Mouse (Mus musculus) lung, embryonic 15.5 days (tissue): ENCODE measurements around the gene Nudt14. TPM values are rescaled to one million over a fixed set of nuclear protein-coding genes. Genes with fewer than 3 reads are reported as not detected.

Source experiments
- ATAC-seq: fragments of 200-750 bp; cut with Nextera tagmentation; 2 replicates; pipeline ENCODE4 v1.8.0; 2017; ENCODE audit warnings: moderate number of reproducible peaks, borderline replicate concordance; ENCODE audit not compliant: low FRiP score, low TSS enrichment; ENCODE audit errors: extremely low read depth
- H3K27ac ChIP-seq: fragments of 300-500 bp; sonication (generic); 2 replicates; pipeline ENCODE4 v1.5.1; 2015; ENCODE audit warnings: moderate library complexity, mild to moderate bottlenecking, inconsistent platforms
- H3K27me3 ChIP-seq: fragments of 300-500 bp; sonication (generic); 2 replicates; pipeline ENCODE4 v1.6.1; 2015; ENCODE audit warnings: inconsistent platforms
- H3K36me3 ChIP-seq: fragments of 300-500 bp; sonication (generic); 2 replicates; pipeline ENCODE4 v1.6.1; 2015; ENCODE audit warnings: inconsistent platforms
- H3K4me1 ChIP-seq: fragments of 300-500 bp; sonication (generic); 2 replicates; pipeline ENCODE4 v1.6.1; 2015; ENCODE audit warnings: inconsistent platforms
- H3K4me2 ChIP-seq: fragments of 300-500 bp; sonication (generic); 2 replicates; pipeline ENCODE4 v1.6.1; 2015; ENCODE audit warnings: inconsistent platforms, mild to moderate bottlenecking, moderate library complexity
- H3K4me3 ChIP-seq: fragments of 300-500 bp; sonication (generic); 2 replicates; pipeline ENCODE4 v1.5.1; 2015; ENCODE audit warnings: mild to moderate bottlenecking, inconsistent platforms
- H3K9ac ChIP-seq: fragments of 300-500 bp; sonication (generic); 2 replicates; pipeline ENCODE4 v1.6.1; 2015; ENCODE audit warnings: inconsistent platforms
- H3K9me3 ChIP-seq: fragments of 300-500 bp; sonication (generic); 2 replicates; pipeline ENCODE4 v1.6.1; 2016; ENCODE audit warnings: inconsistent platforms
- WGBS: fragments of 180-500 bp; shearing (Covaris S2); methylation state at CpG from one replicate; pipeline ENCODE4 v1.1.7; 2015; 5-methylcytosine and 5-hydroxymethylcytosine counted together
- polyA plus RNA-seq: library from polyadenylated mRNA; unstranded; fragments of >200 nt; fragmentation: Nextera tagmentation; extraction: Ambion mirVana; gene quantifications from 2 replicates; pipeline ENCODE4 v1.2.1, GENCODE M21; 2015

Nudt14 gene
- polyA plus RNA-seq, 1 experiment from 2014 or later = 103 TPM

DNA sequence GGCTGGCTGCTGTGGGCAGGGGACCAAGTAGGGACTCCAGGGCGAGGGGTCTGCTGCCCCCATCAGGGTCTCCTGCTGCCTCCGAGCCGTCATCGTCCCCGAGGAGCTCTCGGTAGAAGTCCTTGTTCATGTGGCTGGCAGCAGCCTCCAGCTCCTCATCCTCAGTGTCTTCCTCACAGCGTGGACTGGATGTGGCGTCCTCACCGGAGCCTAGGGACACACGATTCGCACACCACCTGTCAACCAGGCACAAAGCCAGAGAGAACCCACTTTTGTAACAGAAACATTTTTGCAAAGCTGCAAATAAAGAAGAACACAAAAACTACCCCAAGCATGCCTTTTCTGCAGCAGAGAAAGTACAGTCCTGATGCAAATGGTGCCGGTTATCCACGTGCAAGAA is 23.9 kb upstream of the Nudt14 start:
- WGBS = 91% methylated on average over 13 of the region's 13 CpGs
- peaks cover 97% of the 10 kb centered on the region for H3K36me3 ChIP-seq

GRCm38 (mm10) chr12:112961872-112962271 is 19.9 kb upstream of the Nudt14 start:
- H3K27ac ChIP-seq = no peak overlapping the region
- no peak overlapping the region for H3K4me2 ChIP-seq
- no peaks in the 10 kb centered on the region for H3K27me3 ChIP-seq
- no peaks in the 10 kb centered on the region for H3K4me1 ChIP-seq
- H3K9me3 ChIP-seq = no peaks in the 10 kb centered on the region
- H3K4me3 ChIP-seq = no peak overlapping the region
- H3K36me3 ChIP-seq = peaks cover 73% of the 10 kb centered on the region
- 69% methylated on average over 5 of the region's 5 CpGs for WGBS
- no peak overlapping the region for H3K9ac ChIP-seq
- no peak for ATAC-seq

More for the DNA sequence above, 23.9 kb upstream of the Nudt14 start:
- no peaks in the 10 kb centered on the region for H3K9me3 ChIP-seq
- H3K9ac ChIP-seq = no peak overlapping the region
- H3K4me3 ChIP-seq = no peak overlapping the region
- no peak overlapping the region for H3K4me2 ChIP-seq
- H3K27ac ChIP-seq = no peak overlapping the region
- no peaks in the 10 kb centered on the region for H3K27me3 ChIP-seq
- no peaks in the 10 kb centered on the region for H3K4me1 ChIP-seq
- ATAC-seq = no peak

GRCm38 (mm10) chr12:112961428-112961827 is 19.5 kb upstream of the Nudt14 start:
- Histone ChIP-seq H3K9me3 (no peaks in the 10 kb centered on the region), H3K4me1 (no peaks in the 10 kb centered on the region), H3K9ac (no peak overlapping the region), H3K36me3 (peaks cover 69% of the 10 kb centered on the region), H3K27ac (no peak overlapping the region), H3K4me2 (no peak overlapping the region), H3K27me3 (no peaks in the 10 kb centered on the region), H3K4me3 (no peak overlapping the region)
- no peak for ATAC-seq
- WGBS = 69% methylated on average over 7 of the region's 7 CpGs

GRCm38 (mm10) chr12:112959421-112959820 is 17.5 kb upstream of the Nudt14 start:
- Histone ChIP-seq H3K36me3 (peaks cover 50% of the 10 kb centered on the region), H3K4me2 (no peak overlapping the region), H3K9ac (no peak overlapping the region), H3K4me1 (no peaks in the 10 kb centered on the region), H3K27ac (no peak overlapping the region), H3K4me3 (no peak overlapping the region), H3K9me3 (no peaks in the 10 kb centered on the region), H3K27me3 (no peaks in the 10 kb centered on the region)
- no peak for ATAC-seq
- WGBS = 81% methylated on average over 8 of the region's 8 CpGs

- H3K9me3 ChIP-seq = no peaks in the 10 kb centered on the region
- H3K27ac ChIP-seq = no peak overlapping the region
- no peak overlapping the region for H3K4me3 ChIP-seq
- WGBS = 30% methylated on average over 4 of the region's 4 CpGs
- no peak overlapping the region for H3K9ac ChIP-seq
- H3K27me3 ChIP-seq = no peaks in the 10 kb centered on the region
- peak; percentile 21; the same call in 1 of the 2 replicates for ATAC-seq
- no peak overlapping the region for H3K4me2 ChIP-seq
- peaks cover 39% of the 10 kb centered on the region for H3K36me3 ChIP-seq
- H3K4me1 ChIP-seq = no peaks in the 10 kb centered on the region
Measured at GRCm38 (mm10) chr12:112958303-112958702, 16.4 kb upstream of the Nudt14 start.

- 36% methylated on average over 4 of the region's 4 CpGs for WGBS
- peak; percentile 41; the same call in 1 of the 2 replicates for ATAC-seq
- H3K4me3 ChIP-seq = no peak overlapping the region
Measured at GRCm38 (mm10) chr12:112955800-112956199, 13.9 kb upstream of the Nudt14 start.

DNA sequence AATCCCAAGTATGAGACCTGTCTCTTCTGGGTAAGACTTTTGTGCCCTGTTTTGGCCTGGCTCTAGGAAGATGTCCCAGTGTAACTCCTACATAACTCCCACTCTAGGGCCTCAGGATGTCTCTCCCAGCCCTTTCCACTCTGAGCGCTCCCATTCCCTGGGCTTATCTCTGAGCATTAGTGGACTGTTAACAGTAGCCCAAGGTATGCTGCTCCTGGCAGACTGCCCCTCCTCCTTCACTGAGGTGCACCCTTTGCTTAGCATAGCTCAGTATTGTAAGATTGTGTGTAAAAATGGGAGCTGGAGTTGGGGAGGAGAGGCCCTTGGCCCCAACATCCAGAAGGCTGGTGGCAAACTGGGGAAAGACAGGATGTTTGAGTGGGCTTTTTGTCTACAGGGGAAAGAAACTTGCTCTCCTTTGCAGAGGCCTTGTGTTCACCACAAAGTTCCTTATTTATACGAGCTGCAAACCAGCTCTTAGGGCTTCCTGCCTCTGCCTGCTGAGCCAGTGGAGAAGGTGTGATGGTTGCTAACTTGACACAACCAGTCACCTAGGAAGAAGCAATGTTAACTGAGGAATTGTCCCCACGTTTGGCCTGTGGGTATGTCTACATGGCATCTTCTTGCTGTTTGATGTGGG is 11.1 kb upstream of the Nudt14 start:
- 70% methylated on average over 3 of the region's 3 CpGs for WGBS
- 0 out of 2 replicates have a peak overlapping the region, but pooled peaks have one; percentile 24 for H3K27ac ChIP-seq
- no peaks in the 10 kb centered on the region for H3K36me3 ChIP-seq
- no peak overlapping the region for H3K9ac ChIP-seq
- no peak overlapping the region for H3K4me3 ChIP-seq
- no peak for ATAC-seq
- H3K9me3 ChIP-seq = no peaks in the 10 kb centered on the region
- peaks cover 37% of the 10 kb centered on the region for H3K4me1 ChIP-seq
- H3K4me2 ChIP-seq = no peak overlapping the region
- H3K27me3 ChIP-seq = no peaks in the 10 kb centered on the region

More at GRCm38 (mm10) chr12:112955800-112956199, 13.9 kb upstream of the Nudt14 start:
- H3K9ac ChIP-seq = no peak overlapping the region
- H3K27ac ChIP-seq = no peak overlapping the region
- H3K9me3 ChIP-seq = no peaks in the 10 kb centered on the region
- H3K36me3 ChIP-seq = peaks cover 14% of the 10 kb centered on the region
- no peak overlapping the region for H3K4me2 ChIP-seq
- H3K4me1 ChIP-seq = peaks cover 23% of the 10 kb centered on the region
- H3K27me3 ChIP-seq = no peaks in the 10 kb centered on the region

- no peak overlapping the region for H3K4me2 ChIP-seq
- ATAC-seq = no peak
- 46% methylated on average over 8 of the region's 8 CpGs for WGBS
- peaks cover 37% of the 10 kb centered on the region for H3K4me1 ChIP-seq
- no peaks in the 10 kb centered on the region for H3K9me3 ChIP-seq
- H3K27ac ChIP-seq = 0 out of 2 replicates have a peak overlapping the region, but pooled peaks have one; percentile 52
- no peaks in the 10 kb centered on the region for H3K36me3 ChIP-seq
- no peak overlapping the region for H3K4me3 ChIP-seq
- H3K9ac ChIP-seq = no peak overlapping the region
- H3K27me3 ChIP-seq = no peaks in the 10 kb centered on the region
Measured at GRCm38 (mm10) chr12:112952433-112952832, 10.5 kb upstream of the Nudt14 start.

DNA sequence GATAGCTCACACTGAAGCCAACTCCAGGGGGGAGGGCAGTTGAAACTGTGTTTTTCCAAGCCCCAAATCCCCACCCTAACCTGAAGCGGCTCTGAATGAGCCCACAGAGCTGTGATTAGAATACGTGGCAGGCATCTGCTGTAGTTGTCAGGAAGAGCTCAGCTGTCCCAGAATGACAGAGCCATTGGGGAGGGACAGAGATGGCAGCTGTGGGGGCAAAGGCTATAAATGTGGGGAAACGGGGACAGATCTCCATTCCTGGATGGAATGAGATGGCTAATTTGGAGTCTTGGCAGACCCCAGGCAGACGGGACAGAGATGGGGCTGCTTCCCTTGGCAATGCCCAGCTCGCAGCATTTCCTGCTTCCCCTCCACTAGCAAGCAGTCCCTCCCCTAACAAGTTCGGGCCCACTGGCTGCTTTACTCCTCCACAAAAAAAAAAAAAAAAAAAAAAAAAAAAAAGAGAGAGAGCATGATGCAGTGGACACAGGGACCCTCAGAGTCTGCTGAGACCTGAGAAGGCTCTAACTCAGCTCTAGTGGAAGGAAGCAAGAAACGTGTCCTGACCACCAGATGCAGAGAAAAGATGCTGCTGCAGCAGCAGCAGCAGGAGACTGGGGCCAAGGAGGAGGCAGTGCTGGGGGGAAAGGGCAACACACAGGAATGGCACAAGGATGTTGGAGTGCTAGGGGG is 9.4 kb upstream of the Nudt14 start:
- 21% methylated on average over 7 of the region's 7 CpGs for WGBS
- Histone ChIP-seq H3K36me3 (no peaks in the 10 kb centered on the region), H3K4me1 (peaks cover 37% of the 10 kb centered on the region), H3K9ac (no peak overlapping the region), H3K27me3 (no peaks in the 10 kb centered on the region), H3K27ac (peak overlapping the region; percentile 88), H3K4me3 (no peak overlapping the region; the same call in 1 of the 2 replicates), H3K4me2 (peak overlapping the region; percentile 83), H3K9me3 (no peaks in the 10 kb centered on the region)
- no peak for ATAC-seq

DNA sequence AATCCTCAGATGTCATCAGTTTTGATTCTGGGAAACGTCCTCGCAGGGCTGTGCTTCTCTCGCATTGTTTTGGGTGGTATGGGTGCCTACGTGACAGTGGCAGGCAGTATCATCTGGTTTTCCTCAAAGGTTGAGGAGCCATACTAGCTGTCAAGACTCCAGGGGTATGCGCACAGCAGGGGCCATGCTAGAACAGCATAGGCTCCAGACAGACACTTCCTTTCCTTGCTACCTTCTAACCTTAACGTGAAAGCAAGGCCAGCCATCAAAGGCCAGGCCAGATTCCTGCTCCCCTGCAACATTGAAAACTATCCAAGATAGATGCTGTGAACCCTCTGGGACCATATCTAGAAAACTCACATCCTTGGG is 8.8 kb upstream of the Nudt14 start:
- no peaks in the 10 kb centered on the region for H3K9me3 ChIP-seq
- no peaks in the 10 kb centered on the region for H3K27me3 ChIP-seq
- peaks cover 37% of the 10 kb centered on the region for H3K4me1 ChIP-seq
- peak overlapping the region; percentile 83 for H3K4me2 ChIP-seq
- peak overlapping the region; percentile 88 for H3K27ac ChIP-seq
- 2% methylated on average over 6 of the region's 6 CpGs for WGBS
- H3K9ac ChIP-seq = peak overlapping the region; percentile 60; the same call in 1 of the 2 replicates
- no peak; the same call in 1 of the 2 replicates for ATAC-seq
- no peaks in the 10 kb centered on the region for H3K36me3 ChIP-seq
- H3K4me3 ChIP-seq = peak overlapping the region; percentile 58

GRCm38 (mm10) chr12:112950040-112950760 is 8.3 kb upstream of the Nudt14 start:
- Histone ChIP-seq H3K4me3 (peak overlapping the region; percentile 58), H3K9me3 (no peaks in the 10 kb centered on the region), H3K27ac (peak overlapping the region; percentile 88), H3K4me1 (peaks cover 37% of the 10 kb centered on the region), H3K36me3 (no peaks in the 10 kb centered on the region), H3K27me3 (no peaks in the 10 kb centered on the region), H3K9ac (peak overlapping the region; percentile 60), H3K4me2 (peak overlapping the region; percentile 83)
- peak; percentile 87 for ATAC-seq
- WGBS = under 1% methylated on average over 58 of the region's 58 CpGs

GRCm38 (mm10) chr12:112947307-112947706 is 5.4 kb upstream of the Nudt14 start:
- peak overlapping the region; percentile 78 for H3K27ac ChIP-seq
- no peaks in the 10 kb centered on the region for H3K36me3 ChIP-seq
- no peak for ATAC-seq
- no peaks in the 10 kb centered on the region for H3K9me3 ChIP-seq
- H3K4me2 ChIP-seq = no peak overlapping the region
- H3K9ac ChIP-seq = peak overlapping the region; percentile 13; the same call in 1 of the 2 replicates
- peaks cover 30% of the 10 kb centered on the region for H3K4me1 ChIP-seq
- no peak overlapping the region for H3K4me3 ChIP-seq
- WGBS = 29% methylated on average over 4 of the region's 4 CpGs
- H3K27me3 ChIP-seq = no peaks in the 10 kb centered on the region
